Mouse (Mus musculus) CH12.LX (cell line): ENCODE measurements around the gene Ubxn6. TPM values are rescaled to one million over a fixed set of nuclear protein-coding genes. Genes with fewer than 3 reads are reported as not detected.

Experiments
- DNase-seq: peaks from one replicate; pipeline ENCODE4 v3.0.0-alpha.2; 2013; ENCODE audit errors: extremely low read depth
- H3K27ac ChIP-seq: 2 replicates; pipeline ENCODE4 v1.5.1; 2012; ENCODE audit warnings: low read depth, mild to moderate bottlenecking, control low read depth, moderate library complexity; ENCODE audit not compliant: insufficient read depth
- H3K27me3 ChIP-seq: replicated peaks from 2 replicates; pipeline ENCODE3; 2012; ENCODE audit warnings: inconsistent platforms
- H3K36me3 ChIP-seq, 2 experiments: replicated peaks in 1 of 2; 2 replicates each; pipeline versions ENCODE3 to v1.6.1; 2012; ENCODE audit warnings: inconsistent platforms in 1 of 2, low read length in 1 of 2, mild to moderate bottlenecking in 1 of 2, mixed read lengths in 1 of 2, moderate library complexity in 1 of 2; ENCODE audit not compliant: control insufficient read depth in 1 of 2, insufficient read depth in 1 of 2
- H3K4me1 ChIP-seq, 2 experiments: 2 replicates each; pipeline ENCODE4 v1.6.1; 2012; ENCODE audit warnings: inconsistent platforms in 1 of 2, moderate library complexity in 1 of 2; ENCODE audit not compliant: insufficient read depth in 2 of 2, control insufficient read depth in 1 of 2
- H3K4me2 ChIP-seq: 2 replicates; pipeline ENCODE4 v1.6.1; 2012; ENCODE audit warnings: low read depth, mild to moderate bottlenecking, control low read depth; ENCODE audit not compliant: poor library complexity, insufficient read depth, severe bottlenecking
- H3K4me3 ChIP-seq, 3 experiments: fragments of 150-350 bp in 1 of 3; sonication (generic) in 1 of 3; replicated peaks in 1 of 3; 2 replicates each; pipeline versions ENCODE3 to v1.5.1; 2011 to 2012; ENCODE audit warnings: low read depth in 2 of 3, low read length in 2 of 3, mild to moderate bottlenecking in 2 of 3, moderate library complexity in 2 of 3, control low read depth in 1 of 3, improper control_type of control experiment in 1 of 3, inconsistent platforms in 1 of 3, mixed read lengths in 1 of 3; ENCODE audit not compliant: poor library complexity in 1 of 3
- H3K79me2 ChIP-seq: replicated peaks from 2 replicates; pipeline ENCODE4 v1.6.1; 2012; ENCODE audit warnings: mild to moderate bottlenecking, moderate library complexity; ENCODE audit not compliant: control insufficient read depth, poor library complexity, insufficient read depth, severe bottlenecking; ENCODE audit errors: extremely low read depth
- H3K9ac ChIP-seq: 2 replicates; pipeline ENCODE4 v1.6.1; 2012; ENCODE audit warnings: low read depth, mild to moderate bottlenecking, control low read depth, moderate library complexity; ENCODE audit not compliant: insufficient read depth
- H3K9me3 ChIP-seq: replicated peaks from 2 replicates; pipeline ENCODE3; 2012; ENCODE audit warnings: low read length, inconsistent platforms, mixed read lengths
- BHLHE40 ChIP-seq: IDR thresholded peaks from 2 replicates; pipeline ENCODE4 v1.6.1; 2011; ENCODE audit warnings: mild to moderate bottlenecking, low read depth, low read length, improper control_type of control experiment
- CHD1 ChIP-seq: IDR thresholded peaks from 2 replicates; pipeline ENCODE4 v1.6.1; 2012; ENCODE audit warnings: low read depth, low read length, improper control_type of control experiment, inconsistent platforms
- CHD2 ChIP-seq: IDR thresholded peaks from 2 replicates; pipeline ENCODE4 v1.6.1; 2011; ENCODE audit warnings: low read length, improper control_type of control experiment
- CTCF ChIP-seq, 2 experiments: IDR thresholded peaks in 1 of 2; conservative IDR thresholded peaks in 1 of 2; 2 replicates each; pipeline ENCODE4 v1.5.1; 2011 to 2012; ENCODE audit warnings: low read depth in 2 of 2, low read length in 2 of 2, improper control_type of control experiment in 1 of 2, inconsistent platforms in 1 of 2, mild to moderate bottlenecking in 1 of 2, moderate library complexity in 1 of 2
- E2F4 ChIP-seq: IDR thresholded peaks from 2 replicates; pipeline ENCODE4 v1.6.1; 2011; ENCODE audit warnings: low read depth, low read length, improper control_type of control experiment; ENCODE audit not compliant: insufficient replicate concordance
- ELF1 ChIP-seq: IDR thresholded peaks from 2 replicates; pipeline ENCODE4 v1.6.1; 2014; ENCODE audit warnings: low read depth, mild to moderate bottlenecking, inconsistent platforms, low read length, improper control_type of control experiment
- EP300 ChIP-seq: IDR thresholded peaks from 2 replicates; pipeline ENCODE4 v1.6.1; 2011; ENCODE audit warnings: low read length, improper control_type of control experiment
- ETS1 ChIP-seq: conservative IDR thresholded peaks from 2 replicates; pipeline ENCODE4 v1.6.1; 2012; ENCODE audit warnings: low read depth, mild to moderate bottlenecking, inconsistent platforms, low read length, improper control_type of control experiment, moderate library complexity
- GABPA ChIP-seq: IDR thresholded peaks from 2 replicates; pipeline ENCODE4 v1.6.1; 2012; ENCODE audit warnings: low read depth, low read length, improper control_type of control experiment, inconsistent platforms; ENCODE audit not compliant: insufficient replicate concordance
- HCFC1 ChIP-seq: IDR thresholded peaks from 2 replicates; pipeline ENCODE4 v1.6.1; 2012; ENCODE audit warnings: low read depth, mild to moderate bottlenecking, inconsistent platforms, low read length, improper control_type of control experiment
- IRF4 ChIP-seq: IDR thresholded peaks from 2 replicates; pipeline ENCODE4 v1.6.1; 2014; ENCODE audit warnings: low read depth, mild to moderate bottlenecking, inconsistent platforms, low read length, improper control_type of control experiment
- JUN ChIP-seq: IDR thresholded peaks from 2 replicates; pipeline ENCODE4 v1.6.1; 2011; ENCODE audit warnings: low read depth, mild to moderate bottlenecking, low read length, improper control_type of control experiment, moderate library complexity; ENCODE audit not compliant: insufficient read depth
- JUND ChIP-seq: conservative IDR thresholded peaks from 2 replicates; pipeline ENCODE4 v1.6.1; 2011; ENCODE audit warnings: low read depth, low read length, improper control_type of control experiment
- KAT2A ChIP-seq: IDR thresholded peaks from 2 replicates; pipeline ENCODE4 v1.6.1; 2012; ENCODE audit warnings: low read length, improper control_type of control experiment, inconsistent platforms; ENCODE audit not compliant: insufficient replicate concordance
- MAFK ChIP-seq: IDR thresholded peaks from 2 replicates; pipeline ENCODE4 v1.6.1; 2011; ENCODE audit warnings: low read length, improper control_type of control experiment; ENCODE audit not compliant: insufficient replicate concordance
- MAX ChIP-seq: IDR thresholded peaks from 2 replicates; pipeline ENCODE4 v1.6.1; 2011; ENCODE audit warnings: low read length, improper control_type of control experiment
- MAZ ChIP-seq: IDR thresholded peaks from 2 replicates; pipeline ENCODE4 v1.6.1; 2012; ENCODE audit warnings: low read depth, mild to moderate bottlenecking, inconsistent platforms, low read length, improper control_type of control experiment, moderate library complexity
- MEF2A ChIP-seq: IDR thresholded peaks from 2 replicates; pipeline ENCODE4 v1.6.1; 2014; ENCODE audit warnings: low read depth, mild to moderate bottlenecking, inconsistent platforms, low read length, improper control_type of control experiment, borderline replicate concordance
- MXI1 ChIP-seq: IDR thresholded peaks from 2 replicates; pipeline ENCODE4 v1.6.1; 2011; ENCODE audit warnings: mild to moderate bottlenecking, low read depth, low read length, improper control_type of control experiment
- MYC ChIP-seq: IDR thresholded peaks from 2 replicates; pipeline ENCODE4 v1.6.1; 2011; ENCODE audit warnings: low read depth, mild to moderate bottlenecking, improper control_type of control experiment, low read length
- NELFE ChIP-seq: IDR thresholded peaks from 2 replicates; pipeline ENCODE4 v1.6.1; 2011; ENCODE audit warnings: low read depth, low read length, improper control_type of control experiment
- NRF1 ChIP-seq: IDR thresholded peaks from 2 replicates; pipeline ENCODE4 v1.6.1; 2014; ENCODE audit warnings: low read depth, mild to moderate bottlenecking, inconsistent platforms, low read length, improper control_type of control experiment, moderate library complexity
- PAX5 ChIP-seq: IDR thresholded peaks from 2 replicates; pipeline ENCODE4 v1.6.1; 2012; ENCODE audit warnings: low read length, inconsistent platforms, mixed read lengths
- POLR2A ChIP-seq: IDR thresholded peaks from 2 replicates; pipeline ENCODE4 v1.6.1; 2011; ENCODE audit warnings: low read depth, mild to moderate bottlenecking, improper control_type of control experiment, low read length
- POLR2AphosphoS2 ChIP-seq: IDR thresholded peaks from 2 replicates; pipeline ENCODE4 v1.6.1; 2011; ENCODE audit warnings: low read depth, low read length, improper control_type of control experiment
- RAD21 ChIP-seq: IDR thresholded peaks from 2 replicates; pipeline ENCODE4 v1.6.1; 2011; ENCODE audit warnings: low read depth, mild to moderate bottlenecking, low read length, improper control_type of control experiment, moderate library complexity
- RCOR1 ChIP-seq: conservative IDR thresholded peaks from 2 replicates; pipeline ENCODE4 v1.6.1; 2012; ENCODE audit warnings: low read depth, mild to moderate bottlenecking, inconsistent platforms, low read length, improper control_type of control experiment
- SIN3A ChIP-seq: IDR thresholded peaks from 2 replicates; pipeline ENCODE4 v1.6.1; 2012; ENCODE audit warnings: low read length, improper control_type of control experiment, inconsistent platforms
- SMC3 ChIP-seq: IDR thresholded peaks from 2 replicates; pipeline ENCODE4 v1.6.1; 2011; ENCODE audit warnings: low read depth, low read length, improper control_type of control experiment
- TBP ChIP-seq: conservative IDR thresholded peaks from 2 replicates; pipeline ENCODE4 v1.6.1; 2011; ENCODE audit warnings: low read depth, low read length, improper control_type of control experiment
- TCF12 ChIP-seq: IDR thresholded peaks from 2 replicates; pipeline ENCODE4 v1.6.1; 2014; ENCODE audit warnings: low read depth, mild to moderate bottlenecking, inconsistent platforms, low read length, improper control_type of control experiment
- UBTF ChIP-seq: IDR thresholded peaks from 2 replicates; pipeline ENCODE4 v1.6.1; 2012; ENCODE audit warnings: low read depth, mild to moderate bottlenecking, inconsistent platforms, low read length, improper control_type of control experiment, moderate library complexity
- USF1 ChIP-seq: IDR thresholded peaks from 2 replicates; pipeline ENCODE4 v1.6.1; 2014; ENCODE audit warnings: low read depth, mild to moderate bottlenecking, inconsistent platforms, low read length, improper control_type of control experiment
- USF2 ChIP-seq: conservative IDR thresholded peaks from 2 replicates; pipeline ENCODE4 v1.6.1; 2011; ENCODE audit warnings: low read depth, low read length, improper control_type of control experiment
- ZC3H11A ChIP-seq: IDR thresholded peaks from 2 replicates; pipeline ENCODE4 v1.6.1; 2012; ENCODE audit warnings: low read depth, mild to moderate bottlenecking, inconsistent platforms, low read length, improper control_type of control experiment
- ZKSCAN1 ChIP-seq: IDR thresholded peaks from 2 replicates; pipeline ENCODE4 v1.6.1; 2012; ENCODE audit warnings: low read depth, inconsistent platforms, low read length, improper control_type of control experiment, borderline replicate concordance
- ZMIZ1 ChIP-seq: IDR thresholded peaks from 2 replicates; pipeline ENCODE4 v1.6.1; 2012; ENCODE audit warnings: low read depth, mild to moderate bottlenecking, inconsistent platforms, low read length, improper control_type of control experiment
- ZNF384 ChIP-seq: IDR thresholded peaks from 2 replicates; pipeline ENCODE4 v1.6.1; 2012; ENCODE audit warnings: low read depth, low read length, improper control_type of control experiment, inconsistent platforms
- dilution Hi-C: fragments of 300-500 bp; cut with MboI; formaldehyde crosslinking; loops from 2 replicates; pipeline ENCODE4 v1.14.3; 2020; ENCODE audit warnings: low sequenced_read_pairs; ENCODE audit not compliant: extremely low pct_unique_long_range_greater_than_20kb, extremely low pct_ligation_motif_present
- in situ Hi-C: fragments of 300-500 bp; cut with MboI; formaldehyde crosslinking; loops from 3 replicates; pipeline ENCODE4 v1.14.3; 2019; ENCODE audit warnings: low sequenced_read_pairs, low pct_ligation_motif_present, low pct_unique_long_range_greater_than_20kb, mixed read lengths
- polyA plus RNA-seq: library from polyadenylated mRNA; unstranded; fragments of >175 nt; gene quantifications from 2 replicates; pipeline ENCODE4 v1.2.1, GENCODE M21; 2012; ENCODE audit warnings: low read depth; ENCODE audit not compliant: insufficient read length
- total RNA-seq, 2 experiments: library from RNA; depleted of rRNA; stranded (reverse); fragments of 300-350 nt in 1 of 2; fragments of >200 nt in 1 of 2; gene quantifications; 2 replicates each; pipeline ENCODE4 v1.2.3; 2012 to 2014

Gene Ubxn6
- total and polyA plus RNA-seq, 3 experiments, result 24.6 to 29.1 (median 26.8) TPM

DNA sequence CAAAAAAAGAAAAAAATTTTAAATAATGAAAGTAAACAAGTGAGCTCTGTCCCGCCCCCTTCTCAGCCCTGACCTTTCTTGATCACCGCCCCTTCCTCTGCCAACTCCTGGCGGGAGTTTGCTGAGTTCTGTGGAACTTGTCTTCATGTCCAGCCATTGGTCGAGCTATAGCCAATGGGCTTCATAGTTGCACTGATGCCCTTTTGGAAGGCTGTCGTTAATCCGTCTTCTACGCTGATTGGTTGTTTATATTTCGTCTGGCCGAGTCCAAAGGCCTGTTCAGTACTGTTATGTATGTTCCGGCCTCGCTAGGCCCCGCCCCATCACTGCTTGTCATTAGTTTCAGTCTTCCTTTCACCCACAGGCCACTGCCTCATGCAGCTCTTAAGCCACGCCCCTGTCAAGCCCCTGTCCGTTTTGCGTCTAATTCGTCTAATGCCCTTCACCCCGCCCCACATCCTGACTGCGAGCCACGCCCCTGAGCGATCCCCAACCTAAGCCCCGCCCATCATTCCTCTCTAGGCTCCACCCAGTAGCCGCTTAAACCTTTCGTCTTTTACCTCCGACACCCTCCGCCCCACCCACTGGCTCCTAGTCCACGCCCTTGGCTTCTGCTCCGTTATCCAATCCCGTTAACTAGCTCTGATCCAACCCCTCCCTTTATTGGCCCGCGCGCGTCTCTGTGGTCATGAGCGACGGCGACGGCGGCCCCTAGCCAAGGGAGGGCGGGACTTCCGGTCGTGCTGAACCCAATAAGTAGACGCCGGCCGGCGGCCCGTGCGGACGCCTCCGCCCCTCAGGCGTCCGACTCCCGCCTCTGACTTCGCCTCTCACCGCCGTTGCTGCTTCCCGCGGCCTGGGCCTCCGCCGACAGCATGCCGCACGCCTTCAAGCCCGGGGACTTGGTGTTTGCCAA lies 4.3 kb upstream of the Ubxn6 start, which contains the start of gene Hdgfl2:
Gene Hdgfl2 (plus strand): TSS at position 755 of the 916 bp plus-strand sequence.
- no peaks in the 10 kb centered on the region for H3K9me3 ChIP-seq
- dilution Hi-C loops, result no loop called here
- H3K4me1 ChIP-seq, result peaks cover 0 to 45% of the 10 kb centered on the region in 2 experiments; a peak in 3 of 4 replicates
- peak within 1 kb of the TSS; percentile 89 for H3K9ac ChIP-seq
- H3K79me2 ChIP-seq, result peaks cover 20% of the 10 kb centered on the region
- H3K36me3 ChIP-seq, result peaks cover 6 to 20% of the 10 kb centered on the region in 2 experiments
- peak within 1 kb of the TSS; percentile 49 for H3K4me2 ChIP-seq
- H3K4me3 ChIP-seq, result peak within 1 kb of the TSS; percentile 71 to 94 (median 90)
- in situ Hi-C loops, result loop anchor here (5.0 kb wide), 1 partner anchor 37 kb away; the partner anchor contains the start of gene Chaf1a
- no peaks in the 10 kb centered on the region for H3K27me3 ChIP-seq
- TF ChIP-seq ZC3H11A, result no peak
- TF ChIP-seq MAX, result 0 out of 2 replicates have a peak, but pooled peaks have one; percentile 26
- TF ChIP-seq ZKSCAN1, result no peak
- TF ChIP-seq CHD1, result no peak
- TF ChIP-seq EP300, result no peak
- TF ChIP-seq MAZ, result peak; percentile 17
- no peak for TF ChIP-seq PAX5
- TF ChIP-seq NRF1, result peak; percentile 56
- no peak for TF ChIP-seq RCOR1
- no peak for TF ChIP-seq USF2
- no peak for TF ChIP-seq RAD21
- TF ChIP-seq KAT2A, result peak; percentile 56; the same call in 1 of the 2 replicates
- TF ChIP-seq TCF12, result no peak; the same call in 1 of the 2 replicates
- no peak for TF ChIP-seq SMC3
- TF ChIP-seq MYC, result peak; percentile 58; the same call in 1 of the 2 replicates
- no peak for TF ChIP-seq ZNF384
- TF ChIP-seq CTCF (conservative IDR thresholded peaks at IDR 0.05 in 1 of 2, IDR thresholded peaks at IDR 0.05 in 1 of 2; ENCODE audit: low read depth in 2 of 2, low read length in 2 of 2), result no peak
- peak; percentile 73 for TF ChIP-seq HCFC1
- TF ChIP-seq NELFE, result peak; percentile 94
- peak; percentile 81 for TF ChIP-seq POLR2AphosphoS2
- TF ChIP-seq USF1, result no peak
- no peak for TF ChIP-seq ETS1
- no peak for TF ChIP-seq UBTF
- no peak for TF ChIP-seq MEF2A
- TF ChIP-seq SIN3A, result peak; percentile 81; the same call in 1 of the 2 replicates
- TF ChIP-seq E2F4, result peak; percentile 98
- TF ChIP-seq MAFK, result no peak
- no peak for TF ChIP-seq GABPA
- peak; percentile 85 for TF ChIP-seq MXI1
- TF ChIP-seq ZMIZ1, result peak; percentile 78
- peak; percentile 92 for TF ChIP-seq CHD2
- peak; percentile 97 for TF ChIP-seq POLR2A
- peak; percentile 70 for TF ChIP-seq ELF1
- TF ChIP-seq JUND, result no peak
- TF ChIP-seq BHLHE40, result peak; percentile 86
- TF ChIP-seq TBP, result peak; percentile 85; the same call in 1 of the 2 replicates
- TF ChIP-seq JUN, result no peak
- no peak for TF ChIP-seq IRF4
- DNase-seq, result peak; percentile 100
- no peak within 1 kb of the TSS for H3K27ac ChIP-seq
